Mouse (Mus musculus): ENCODE results near the gene Pdia3.
"Not testable (repeated sequence)": the region's sequence is repeated elsewhere in the genome, so short reads cannot be mapped to it uniquely, and the experiment has no call there.

The Pdia3 gene

GRCm38 (mm10) chr2:121475306-121475705 is 61.7 kb downstream of the Pdia3 start:
- not testable (repeated sequence) for DNase-seq (ENCODE audit: low read depth, low spot score)

GRCm38 (mm10) chr2:121477491-121478266 is 64.1 kb downstream of the Pdia3 start:
- DNase-seq (ENCODE audit: low read depth, low spot score) = no peak

GRCm38 (mm10) chr2:121480498-121480897 is 66.9 kb downstream of the Pdia3 start:
- peak; percentile 56 for DNase-seq (ENCODE audit: low read depth, low spot score)

GRCm38 (mm10) chr2:121480916-121481315 is 67.3 kb downstream of the Pdia3 start:
- DNase-seq (ENCODE audit: low read depth, low spot score) = not testable (repeated sequence)

- DNase-seq (ENCODE audit: low read depth, low spot score) = no peak
Measured at GRCm38 (mm10) chr2:121483576-121483975, 70.0 kb downstream of the Pdia3 start.

- not testable (repeated sequence) for DNase-seq (ENCODE audit: low read depth, low spot score)
Measured at GRCm38 (mm10) chr2:121484403-121484802, 70.8 kb downstream of the Pdia3 start.
